9 mouse cellular contexts compared by ENCODE assay signal in genomic region chr3:40120298-40120875, GRCm38 (mm10).
DNase-seq lines count a peak whose midpoint lies in the region; ATAC-seq and TF ChIP-seq lines count a peak whose summit lies in the region.
"Had no signal": no experiment of that assay in that cellular context is flagged by ENCODE, and none has a peak within 500 bp of the region (broad histone marks: within the 10 kb centered on the region; RNA-seq: fewer than 3 reads in every experiment).

No protein-coding gene starts in this region.

- no peak overlapping the region for H3K4me3 ChIP-seq in forebrain, embryonic 15.5 days
- no peak overlapping the region for H3K4me3 ChIP-seq in kidney, adult 2 months (ENCODE audit: insufficient read depth, low read depth, low read length)
- H3K4me3 ChIP-seq in neural tube, embryonic 13.5 days = no peak overlapping the region
- H3K4me3 ChIP-seq: liver, embryonic 15.5 days had no signal

- no peaks in the 10 kb centered on the region for H3K9me3 ChIP-seq in forebrain, embryonic 15.5 days
- no peaks in the 10 kb centered on the region for H3K9me3 ChIP-seq in neural tube, embryonic 13.5 days
- H3K9me3 ChIP-seq: liver, embryonic 15.5 days had no signal

- H3K9ac ChIP-seq in forebrain, embryonic 15.5 days (replicated peaks) = no peak overlapping the region
- no peak overlapping the region for H3K9ac ChIP-seq in neural tube, embryonic 13.5 days
- H3K9ac ChIP-seq: liver, embryonic 15.5 days had no signal

- ATAC-seq in Patski = peak; percentile 67
- ATAC-seq in forebrain, embryonic 15.5 days (replicated peaks) = peak; percentile 88
- peak; percentile 75 for ATAC-seq in neural tube, embryonic 13.5 days (ENCODE audit: low read depth)

- no peak overlapping the region for H3K4me2 ChIP-seq in forebrain, embryonic 15.5 days (replicated peaks)
- H3K4me2 ChIP-seq in neural tube, embryonic 13.5 days = no peak overlapping the region
- H3K4me2 ChIP-seq: liver, embryonic 15.5 days had no signal

- TF ChIP-seq POLR2A in kidney, adult 2 months (IDR thresholded peaks at IDR 0.05; ENCODE audit: low read depth, low read length) = no peak

- H3K27ac ChIP-seq in forebrain, embryonic 15.5 days (replicated peaks) = no peak overlapping the region
- H3K27ac ChIP-seq in kidney, adult 2 months (ENCODE audit: insufficient read depth, low read depth, low read length) = no peak overlapping the region
- peak overlapping the region; percentile 56 for H3K27ac ChIP-seq in neural tube, embryonic 13.5 days (replicated peaks)
- H3K27ac ChIP-seq: liver, embryonic 15.5 days had no signal

- in situ Hi-C loops in Patski (cut with MboI; ENCODE audit: low pct_unique_long_range_greater_than_20kb) = no loop called here

- POLR2A ChIA-PET in Patski (lab: Charles Lee) = no interaction called here

- intact Hi-C loops in left cerebral cortex, postnatal 36 days (cut with DNase I) = loop anchor here (5.0 kb wide), 1 partner anchor 1233 kb away; the partner anchor contains the start of gene Fat4

- DNase-seq in gastrocnemius, adult 18-20 months (ENCODE audit: low spot score) = peak; percentile 5
- no peak for DNase-seq in gastrocnemius, postnatal 25 days
- DNase-seq in Patski (ENCODE audit: low read depth, low spot score) = peak; percentile 15
- DNase-seq in kidney, adult 2 months = peak; percentile 27
- DNase-seq in left cerebral cortex, postnatal 36 days (ENCODE audit: low spot score in 2 of 2) = peak; percentile 37 to 59
- no peak for DNase-seq in ovary, adult 18-20 months (ENCODE audit: low spot score)

- CTCF ChIA-PET in Patski (lab: Charles Lee) = interaction anchor here (0.7 to 1.8 kb wide), 3 partner anchors 10 to 1238 kb away, joined by 3 to 4 read pairs (median 3); no protein-coding TSS in a partner anchor

- TF ChIP-seq CTCF in Patski (IDR thresholded peaks at IDR 0.05) = peak; percentile 75
- peak; percentile 26; the same call in 1 of the 2 replicates for TF ChIP-seq CTCF in kidney, adult 2 months (conservative IDR thresholded peaks at IDR 0.05; ENCODE audit: insufficient read depth, insufficient read length, low read depth, low read length)

- H3K4me1 ChIP-seq in forebrain, embryonic 15.5 days = peaks cover 13% of the 10 kb centered on the region
- H3K4me1 ChIP-seq in kidney, adult 2 months (ENCODE audit: control insufficient read depth, insufficient read depth, low read length) = no peaks in the 10 kb centered on the region
- H3K4me1 ChIP-seq in neural tube, embryonic 13.5 days (replicated peaks) = peaks cover 17% of the 10 kb centered on the region
- H3K4me1 ChIP-seq: liver, embryonic 15.5 days had no signal

- WGBS in forebrain, embryonic 15.5 days = 18% methylated on average over 4 of the region's 4 CpGs
- 21% methylated on average over 4 of the region's 4 CpGs for WGBS in kidney, adult 2 months
- 22% methylated on average over 4 of the region's 4 CpGs for WGBS in neural tube, embryonic 13.5 days

- H3K36me3 ChIP-seq in forebrain, embryonic 15.5 days = no peaks in the 10 kb centered on the region
- no peaks in the 10 kb centered on the region for H3K36me3 ChIP-seq in kidney, adult 2 months (ENCODE audit: control insufficient read depth, insufficient read depth, low read length)
- H3K36me3 ChIP-seq in neural tube, embryonic 13.5 days = no peaks in the 10 kb centered on the region
- H3K36me3 ChIP-seq: liver, embryonic 15.5 days had no signal

- no peaks in the 10 kb centered on the region for H3K27me3 ChIP-seq in Patski
- H3K27me3 ChIP-seq in forebrain, embryonic 15.5 days = no peaks in the 10 kb centered on the region
- H3K27me3 ChIP-seq in kidney, adult 2 months (replicated peaks; ENCODE audit: control insufficient read depth, insufficient read depth, low read length) = no peaks in the 10 kb centered on the region
- H3K27me3 ChIP-seq in neural tube, embryonic 13.5 days = no peaks in the 10 kb centered on the region
- H3K27me3 ChIP-seq: liver, embryonic 15.5 days had no signal

Comparison
In these comparisons a context has a peak if more than half of its experiments do, and no peak if none do; other contexts are left out.
1. DNase-seq: peak in gastrocnemius, adult 18-20 months (single experiment), Patski (single experiment), kidney, adult 2 months (single experiment) and left cerebral cortex, postnatal 36 days (2 of 2); none in gastrocnemius, postnatal 25 days (single experiment) and ovary, adult 18-20 months (single experiment).
2. Peak in every context shown above with its lines, with median percentiles within 50 percentile points of each other: ATAC-seq.